ENCODE assay signal across 8 mouse cellular contexts in the genomic region with DNA sequence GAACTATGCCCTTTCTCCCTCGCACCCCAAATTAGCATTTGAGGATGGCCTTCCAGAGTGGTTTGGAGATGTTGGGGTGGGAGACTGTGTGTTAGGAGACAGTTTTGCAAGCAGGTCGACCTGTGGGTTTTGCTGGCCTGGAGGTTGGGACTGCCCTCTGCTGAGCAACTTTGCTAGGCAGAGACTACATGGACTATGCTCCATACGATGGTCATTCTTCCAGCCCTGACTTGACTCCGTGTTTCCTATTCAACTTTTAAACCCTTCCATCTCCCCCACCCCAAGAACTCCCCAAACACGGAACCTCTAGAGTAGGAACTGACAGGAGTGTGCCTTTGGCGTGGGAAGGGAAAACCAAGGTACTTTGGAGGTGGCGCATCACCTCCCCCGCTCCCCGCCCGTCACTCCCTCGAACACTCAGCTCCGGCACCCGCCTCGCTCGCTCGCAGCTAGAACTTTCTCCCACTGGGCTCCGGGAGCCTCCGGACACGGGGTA. TPM values are rescaled to one million over a fixed set of nuclear protein-coding genes. Genes with fewer than 3 reads are reported as not detected.
A peak's percentile ranks its signal among the peaks of the same experiment; 100 is the strongest.
DNase-seq lines count a peak whose midpoint lies in the region; ATAC-seq and TF ChIP-seq lines count a peak whose summit lies in the region.

TSS of gene Tmcc3 (plus strand) at position 439 of the 496 bp plus-strand sequence.

- peak within 1 kb of the TSS; percentile 93 for H3K4me2 ChIP-seq in forebrain, embryonic 14.5 days (ENCODE audit: low read length)
- H3K4me2 ChIP-seq in limb, embryonic 13.5 days (replicated peaks) = peak within 1 kb of the TSS; percentile 95
- H3K4me2 ChIP-seq in stomach, embryonic 16.5 days (ENCODE audit: low read depth, low read length) = peak within 1 kb of the TSS; percentile 97

- peak within 1 kb of the TSS; percentile 59; the same call in 1 of the 2 replicates for H3K27ac ChIP-seq in layer of hippocampus, adult 2 months
- H3K27ac ChIP-seq in forebrain, embryonic 14.5 days (ENCODE audit: low read depth, low read length) = no peak within 1 kb of the TSS
- no peak within 1 kb of the TSS for H3K27ac ChIP-seq in limb, embryonic 13.5 days
- no peak within 1 kb of the TSS for H3K27ac ChIP-seq in stomach, embryonic 16.5 days (ENCODE audit: low read length)

- peak; percentile 17; the same call in 1 of the 2 replicates for TF ChIP-seq CTCF in layer of hippocampus, adult 2 months (conservative IDR thresholded peaks at IDR 0.05)

- no peak for DNase-seq in layer of hippocampus, adult 2 months (ENCODE audit: low spot score in 2 of 2)
- no peak for DNase-seq in layer of hippocampus, adult 9-11 months
- DNase-seq in adrenal gland, postnatal 25 days = no peak
- DNase-seq in forebrain, embryonic 14.5 days (ENCODE audit: low spot score) = peak; percentile 4
- DNase-seq in thymus, postnatal 25 days = no peak

- peak within 1 kb of the TSS; percentile 58 for H3K4me3 ChIP-seq in layer of hippocampus, adult 2 months
- peak within 1 kb of the TSS; percentile 45 for H3K4me3 ChIP-seq in forebrain, embryonic 14.5 days (ENCODE audit: low read depth, low read length)
- peak within 1 kb of the TSS; percentile 47 for H3K4me3 ChIP-seq in limb, embryonic 13.5 days
- H3K4me3 ChIP-seq in stomach, embryonic 16.5 days (replicated peaks; ENCODE audit: low read length) = peak within 1 kb of the TSS; percentile 58

- ATAC-seq in forebrain, embryonic 14.5 days = peak; percentile 5; the same call in 1 of the 2 replicates
- peak; percentile 12 to 22; a peak in 2 of 4 replicates for ATAC-seq in hematopoietic stem cell, adult 5-6 weeks (replicated peaks in 1 of 2; ENCODE audit: insufficient read depth in 1 of 2, low FRiP score in 2 of 2, low TSS enrichment in 1 of 2, low read depth in 1 of 2, poor library complexity in 2 of 2, severe bottlenecking in 2 of 2)
- ATAC-seq in limb, embryonic 13.5 days (ENCODE audit: low FRiP score, low read depth) = no peak
- ATAC-seq in stomach, embryonic 16.5 days (ENCODE audit: insufficient read depth, low FRiP score) = no peak; the same call in 1 of the 2 replicates

- H3K36me3 ChIP-seq in forebrain, embryonic 14.5 days (ENCODE audit: control insufficient read depth, insufficient read depth, low read length) = no peaks in the 10 kb centered on the region
- no peaks in the 10 kb centered on the region for H3K36me3 ChIP-seq in limb, embryonic 13.5 days
- H3K36me3 ChIP-seq in stomach, embryonic 16.5 days (ENCODE audit: control insufficient read depth, insufficient read depth, low read length) = no peaks in the 10 kb centered on the region

- peak within 1 kb of the TSS; percentile 57 for H3K9ac ChIP-seq in forebrain, embryonic 14.5 days (ENCODE audit: low read length)
- peak within 1 kb of the TSS; percentile 58 for H3K9ac ChIP-seq in limb, embryonic 13.5 days
- peak within 1 kb of the TSS; percentile 66 for H3K9ac ChIP-seq in stomach, embryonic 16.5 days (ENCODE audit: low read length)

- H3K4me1 ChIP-seq in forebrain, embryonic 14.5 days (ENCODE audit: control insufficient read depth, insufficient read depth, low read length) = peaks cover 8% of the 10 kb centered on the region; the same call in 1 of the 2 replicates
- peaks cover 13% of the 10 kb centered on the region for H3K4me1 ChIP-seq in limb, embryonic 13.5 days
- H3K4me1 ChIP-seq in stomach, embryonic 16.5 days (ENCODE audit: control insufficient read depth, insufficient read depth, low read length) = peaks cover 5% of the 10 kb centered on the region; the same call in 1 of the 2 replicates

- 2% methylated on average over 19 of the region's 19 CpGs for WGBS in forebrain, embryonic 14.5 days
- 2% methylated on average over 19 of the region's 19 CpGs for WGBS in limb, embryonic 13.5 days
- WGBS in stomach, embryonic 16.5 days = 5% methylated on average over 19 of the region's 19 CpGs

- H3K27me3 ChIP-seq in forebrain, embryonic 14.5 days (replicated peaks; ENCODE audit: control insufficient read depth, insufficient read depth, low read length) = peaks cover 14% of the 10 kb centered on the region; the same call in 1 of the 2 replicates
- H3K27me3 ChIP-seq in limb, embryonic 13.5 days = peaks cover 44% of the 10 kb centered on the region
- H3K27me3 ChIP-seq in stomach, embryonic 16.5 days (ENCODE audit: control insufficient read depth, insufficient read depth, low read length) = no peaks in the 10 kb centered on the region

- no peaks in the 10 kb centered on the region for H3K9me3 ChIP-seq in forebrain, embryonic 14.5 days (replicated peaks; ENCODE audit: control insufficient read depth, low read length)
- H3K9me3 ChIP-seq in limb, embryonic 13.5 days = no peaks in the 10 kb centered on the region; the same call in 1 of the 2 replicates
- no peaks in the 10 kb centered on the region for H3K9me3 ChIP-seq in stomach, embryonic 16.5 days (replicated peaks; ENCODE audit: control insufficient read depth, low read length)

RNA-seq across cellular contexts. Expression of gene Tmcc3, which starts in this region (rescaled TPM):
- 10 to 100 TPM; 43.9 to 44.3 TPM for total RNA-seq in layer of hippocampus, adult 2 months (2021)
- total RNA-seq in adrenal gland, postnatal 25 days (2021) = 13.2 and 13.6 TPM in 2 replicates
- 5.5 and 6.2 TPM in 2 replicates for polyA plus RNA-seq in forebrain, embryonic 14.5 days (2014; fragmentation: Nextera tagmentation; extraction: Ambion mirVana)
- 0.15 and 11.3 TPM in 2 replicates for total RNA-seq in hematopoietic stem cell, adult 5-6 weeks (2017)
- 13.2 and 15.4 TPM in 2 replicates for polyA plus RNA-seq in limb, embryonic 13.5 days (2015; fragmentation: Nextera tagmentation; extraction: Ambion mirVana)
- polyA plus RNA-seq in stomach, embryonic 16.5 days (2015; fragmentation: Nextera tagmentation; extraction: Ambion mirVana) = 12.9 and 15.5 TPM in 2 replicates

Comparison
In these comparisons a context has a peak if more than half of its experiments do, and no peak if none do; other contexts are left out.
1. ATAC-seq: peak in forebrain, embryonic 14.5 days (single experiment) and hematopoietic stem cell, adult 5-6 weeks (2 of 2); none in limb, embryonic 13.5 days (single experiment) and stomach, embryonic 16.5 days (single experiment).
2. Peak in every context shown above with its lines, with median percentiles within 50 percentile points of each other: H3K4me3 ChIP-seq, H3K4me2 ChIP-seq and H3K9ac ChIP-seq.